10 mouse cellular contexts compared by ENCODE assay signal in genomic region chr12:85430434-85430833, GRCm38 (mm10). TPM values are rescaled to one million over a fixed set of nuclear protein-coding genes. Genes with fewer than 3 reads are reported as not detected.
A peak's percentile ranks its signal among the peaks of the same experiment; 100 is the strongest.
DNase-seq lines count a peak whose midpoint lies in the region; ATAC-seq and TF ChIP-seq lines count a peak whose summit lies in the region.
"Had no signal": no experiment of that assay in that cellular context is flagged by ENCODE, and none has a peak within 500 bp of the region (broad histone marks: within the 10 kb centered on the region; RNA-seq: fewer than 3 reads in every experiment).

No protein-coding gene starts in this region.

- H3K27ac ChIP-seq in lung, embryonic 14.5 days (ENCODE audit: low read depth) = no peak overlapping the region
- H3K27ac ChIP-seq in stomach, embryonic 16.5 days (ENCODE audit: low read length) = peak overlapping the region; percentile 66; the same call in 1 of the 2 replicates
- H3K27ac ChIP-seq: limb, embryonic 12.5 days had no signal

- WGBS in lung, embryonic 14.5 days = 24% methylated on average over 6 of the region's 6 CpGs
- 17% methylated on average over 6 of the region's 6 CpGs for WGBS in large intestine, adult 2 months
- WGBS in stomach, embryonic 16.5 days = 20% methylated on average over 6 of the region's 6 CpGs

- no peaks in the 10 kb centered on the region for H3K27me3 ChIP-seq in lung, embryonic 14.5 days (ENCODE audit: insufficient read depth, low read length)
- H3K27me3 ChIP-seq in stomach, embryonic 16.5 days (ENCODE audit: control insufficient read depth, insufficient read depth, low read length) = no peaks in the 10 kb centered on the region
- H3K27me3 ChIP-seq: limb, embryonic 12.5 days had no signal

- H3K9ac ChIP-seq in lung, embryonic 14.5 days = no peak overlapping the region
- no peak overlapping the region for H3K9ac ChIP-seq in stomach, embryonic 16.5 days (ENCODE audit: low read length)
- H3K9ac ChIP-seq: limb, embryonic 12.5 days had no signal

- no peak for DNase-seq in lung, embryonic 14.5 days
- no peak for DNase-seq in lung, postnatal 25 days (ENCODE audit: low spot score)
- peak; percentile 35 for DNase-seq in R1 (ENCODE audit: low read depth, low spot score)
- DNase-seq in large intestine, adult 2 months (ENCODE audit: low read depth, low spot score) = peak; percentile 85
- DNase-seq in embryo, embryonic 9.5 days (ENCODE audit: extremely low spot score) = no peak
- DNase-seq in heart, adult 8-10 months (ENCODE audit: low spot score) = no peak
- DNase-seq: adrenal gland, adult 2 months; kidney, adult 11 months had no signal

- no peaks in the 10 kb centered on the region for H3K9me3 ChIP-seq in lung, embryonic 14.5 days (ENCODE audit: low read depth, low read length)
- no peaks in the 10 kb centered on the region for H3K9me3 ChIP-seq in stomach, embryonic 16.5 days (replicated peaks; ENCODE audit: control insufficient read depth, low read length)
- H3K9me3 ChIP-seq: limb, embryonic 12.5 days had no signal

- H3K4me3 ChIP-seq in lung, embryonic 14.5 days (ENCODE audit: low read depth, low read length) = no peak overlapping the region
- no peak overlapping the region for H3K4me3 ChIP-seq in stomach, embryonic 16.5 days (replicated peaks; ENCODE audit: low read length)
- H3K4me3 ChIP-seq: limb, embryonic 12.5 days had no signal

- no peaks in the 10 kb centered on the region for H3K36me3 ChIP-seq in lung, embryonic 14.5 days (ENCODE audit: insufficient read depth)
- H3K36me3 ChIP-seq in stomach, embryonic 16.5 days (ENCODE audit: control insufficient read depth, insufficient read depth, low read length) = no peaks in the 10 kb centered on the region
- H3K36me3 ChIP-seq: limb, embryonic 12.5 days had no signal

- 0 out of 2 replicates have a peak, but pooled peaks have one; percentile 5 for TF ChIP-seq CTCF in lung, embryonic 14.5 days (IDR thresholded peaks at IDR 0.05; ENCODE audit: low read depth)

- no peaks in the 10 kb centered on the region for H3K4me1 ChIP-seq in lung, embryonic 14.5 days (ENCODE audit: insufficient read depth)
- H3K4me1 ChIP-seq in stomach, embryonic 16.5 days (ENCODE audit: control insufficient read depth, insufficient read depth, low read length) = peaks cover 9% of the 10 kb centered on the region

- ATAC-seq in lung, embryonic 14.5 days (ENCODE audit: insufficient read depth) = no peak
- peak; percentile 52; the same call in 1 of the 2 replicates for ATAC-seq in stomach, embryonic 16.5 days (ENCODE audit: insufficient read depth, low FRiP score)

- no peak overlapping the region for H3K4me2 ChIP-seq in lung, embryonic 14.5 days
- no peak overlapping the region for H3K4me2 ChIP-seq in stomach, embryonic 16.5 days (ENCODE audit: low read depth, low read length)
- H3K4me2 ChIP-seq: limb, embryonic 12.5 days had no signal

RNA-seq across cellular contexts. Expression of gene Fos, which starts 43.3 kb away (rescaled TPM):
- 3.7 and 3.8 TPM in 2 replicates for polyA plus RNA-seq in lung, embryonic 14.5 days (2014; fragmentation: Nextera tagmentation; extraction: Ambion mirVana)
- 46.5 and 153 TPM in 2 replicates for polyA plus RNA-seq in large intestine, adult 2 months (2012; rRNA removed)
- polyA plus RNA-seq in stomach, embryonic 16.5 days (2015; fragmentation: Nextera tagmentation; extraction: Ambion mirVana) = 16.1 and 21.1 TPM in 2 replicates
- total RNA-seq in heart, adult 8-10 months (2022) = 10 to 100 TPM in 2 of 4 experiments, 1 to 10 TPM in 2; 2.4 to 26.4 (median 15.7) TPM

RNA-seq across cellular contexts. Expression of gene Tmed10, which starts 55.8 kb away (rescaled TPM):
- 333 and 344 TPM in 2 replicates for polyA plus RNA-seq in lung, embryonic 14.5 days (2014; fragmentation: Nextera tagmentation; extraction: Ambion mirVana)
- 227 and 242 TPM in 2 replicates for polyA plus RNA-seq in large intestine, adult 2 months (2012; rRNA removed)
- 383 and 401 TPM in 2 replicates for polyA plus RNA-seq in stomach, embryonic 16.5 days (2015; fragmentation: Nextera tagmentation; extraction: Ambion mirVana)
- total RNA-seq in heart, adult 8-10 months (2022) = 100 to 1,000 TPM; 164 to 177 (median 171) TPM

Comparison
In these comparisons a context has a peak if more than half of its experiments do, and no peak if none do; other contexts are left out.
1. DNase-seq: peak in R1 (single experiment) and large intestine, adult 2 months (single experiment); none in lung, embryonic 14.5 days (single experiment), lung, postnatal 25 days (single experiment), embryo, embryonic 9.5 days (single experiment) and heart, adult 8-10 months (single experiment).